Mouse (Mus musculus): ENCODE measurements at regions not wholly inside any gene's neighbourhood (a gene's known extent, or its start where the extent isn't known, plus 50 kb on each side); places are given as distances from the start of the nearest gene placed in this dataset.
"Not testable (repeated sequence)": the region's sequence is repeated elsewhere in the genome, so short reads cannot be mapped to it uniquely, and the experiment has no call there.

DNA sequence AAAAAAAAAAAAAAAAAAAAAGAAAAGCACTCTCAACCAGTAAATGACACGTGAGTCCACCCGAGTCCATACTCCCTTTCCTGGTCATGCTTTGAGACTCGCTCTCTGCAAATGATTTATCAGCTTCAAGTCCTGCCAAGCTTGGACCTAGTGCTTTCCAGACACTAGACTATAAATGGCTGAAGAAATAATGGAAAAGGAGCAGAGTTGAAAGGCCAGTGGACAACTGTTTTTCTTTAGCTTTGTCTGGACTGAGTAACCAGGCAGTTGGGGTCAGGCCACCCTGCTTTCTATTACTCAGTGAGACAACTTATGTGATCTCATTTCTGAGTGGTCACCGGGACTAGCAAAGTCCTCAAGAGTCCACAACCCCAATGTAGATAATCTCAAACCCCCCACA lies 112.9 kb downstream of the Kcns3 start:
- DNase-seq: no peak

DNA sequence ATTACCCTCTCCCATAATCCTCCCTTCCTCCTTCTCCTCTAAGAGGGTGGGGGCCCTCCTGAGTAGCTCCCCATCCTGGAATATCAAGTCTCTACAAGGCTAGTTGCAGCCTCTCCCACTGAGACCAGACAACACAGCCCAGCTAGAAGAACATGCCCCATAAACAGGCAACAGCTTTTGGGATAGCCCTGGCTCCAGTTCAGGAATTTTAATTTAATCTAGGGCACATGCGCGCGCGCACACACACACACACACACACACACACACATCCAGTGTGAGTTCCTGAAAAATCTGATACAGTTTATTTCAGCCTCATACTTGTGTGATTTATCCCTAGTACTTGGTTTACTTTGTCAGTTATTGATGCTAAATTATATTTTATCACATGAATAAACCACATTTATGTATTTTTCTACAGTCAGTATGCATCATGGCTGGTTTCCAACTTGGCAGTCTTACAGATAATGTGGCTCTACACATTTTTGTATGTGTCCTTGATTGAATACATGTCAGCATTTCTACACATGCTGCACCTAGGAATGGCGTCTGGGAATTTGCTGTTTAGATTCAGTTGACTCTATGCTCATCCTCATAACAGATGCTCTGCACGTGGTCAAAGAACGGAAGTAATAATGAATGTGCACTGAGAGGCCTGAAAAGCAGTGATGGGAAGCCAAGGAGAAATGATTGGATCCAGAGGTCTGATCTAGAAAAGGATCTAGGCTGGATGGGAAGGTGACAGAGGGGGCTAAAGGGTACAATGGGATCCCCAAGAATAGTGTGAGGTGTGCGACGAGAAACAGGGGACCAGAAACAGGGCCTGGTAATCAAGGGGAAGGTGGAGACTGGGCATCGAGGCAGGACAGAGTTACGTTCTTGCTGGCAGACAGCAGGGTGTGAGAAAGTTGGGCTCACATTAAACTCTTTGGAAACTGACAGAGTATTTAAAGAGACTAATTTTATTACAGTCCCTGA lies 130.0 kb downstream of the Kcns3 start:
- peak; percentile 16 for DNase-seq

DNA sequence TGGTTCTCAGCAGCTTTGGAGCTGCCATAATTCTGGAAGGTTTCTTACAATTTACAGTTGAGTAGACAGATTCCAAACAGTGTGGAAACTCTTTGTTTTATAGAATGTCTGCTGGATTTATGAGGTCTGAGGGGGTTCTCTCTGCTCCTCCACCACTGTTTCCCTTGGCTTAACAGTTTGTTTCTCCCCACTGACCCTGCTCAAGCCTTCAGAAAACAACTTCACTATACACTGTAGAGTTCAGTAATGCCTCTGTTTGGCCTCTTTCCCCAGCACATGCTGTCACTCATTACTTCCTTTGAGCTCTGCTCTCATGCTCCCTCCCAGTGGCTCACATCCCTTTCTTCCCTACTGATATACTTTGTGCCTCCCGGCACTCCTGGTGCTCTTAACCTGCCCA lies 139.7 kb downstream of the Kcns3 start:
- DNase-seq: no peak

DNA sequence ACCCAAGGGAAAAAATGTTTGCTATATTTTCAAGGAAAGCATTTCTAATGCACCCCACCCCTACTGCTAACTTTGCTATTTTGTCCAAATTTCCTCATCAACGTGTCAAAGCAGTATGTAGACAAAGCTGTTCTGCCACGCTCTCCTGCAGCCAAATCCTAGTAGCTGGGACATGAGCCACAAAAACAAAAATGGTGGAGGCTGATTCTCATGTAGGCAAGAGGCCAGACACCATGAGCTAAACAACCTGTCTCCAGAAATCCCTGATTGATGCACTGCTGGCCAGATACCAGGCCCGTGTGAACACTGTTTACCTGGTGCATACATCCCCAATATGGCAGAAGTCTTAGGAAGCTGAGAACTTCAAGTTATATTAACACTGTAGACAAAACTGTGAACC lies 166.6 kb downstream of the Kcns3 start:
- peak; percentile 15 for DNase-seq

GRCm38 (mm10) chr12:10949184-10949583 lies 201.7 kb downstream of the Kcns3 start:
- DNase-seq: no peak

GRCm38 (mm10) chr12:10941064-10941463 lies 209.8 kb downstream of the Kcns3 start:
- no peak for DNase-seq

- not testable (repeated sequence) for DNase-seq
Measured at GRCm38 (mm10) chr12:10900054-10900453, 250.8 kb downstream of the Kcns3 start.

DNA sequence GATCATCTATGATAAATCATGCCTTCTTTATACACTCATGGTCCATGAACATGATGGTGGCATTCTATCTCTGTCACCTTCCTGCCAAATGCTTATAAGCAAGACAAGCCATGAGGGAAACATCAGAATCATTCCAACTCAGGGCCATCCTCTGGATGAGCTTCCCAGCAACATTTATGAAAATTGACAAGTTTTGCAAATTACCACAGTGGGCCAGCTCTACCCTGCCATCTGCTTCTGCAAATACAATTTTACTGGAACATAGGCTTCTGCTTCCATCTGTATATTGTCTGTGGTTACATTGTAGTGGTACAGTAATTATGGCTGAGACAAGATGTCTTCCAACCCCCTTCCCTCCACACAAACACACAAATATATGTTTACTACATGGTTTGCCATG lies 272.1 kb downstream of the Kcns3 start:
- DNase-seq: no peak

- DNase-seq: no peak
Measured at GRCm38 (mm10) chr12:10874589-10875554, 276.0 kb downstream of the Kcns3 start.

DNA sequence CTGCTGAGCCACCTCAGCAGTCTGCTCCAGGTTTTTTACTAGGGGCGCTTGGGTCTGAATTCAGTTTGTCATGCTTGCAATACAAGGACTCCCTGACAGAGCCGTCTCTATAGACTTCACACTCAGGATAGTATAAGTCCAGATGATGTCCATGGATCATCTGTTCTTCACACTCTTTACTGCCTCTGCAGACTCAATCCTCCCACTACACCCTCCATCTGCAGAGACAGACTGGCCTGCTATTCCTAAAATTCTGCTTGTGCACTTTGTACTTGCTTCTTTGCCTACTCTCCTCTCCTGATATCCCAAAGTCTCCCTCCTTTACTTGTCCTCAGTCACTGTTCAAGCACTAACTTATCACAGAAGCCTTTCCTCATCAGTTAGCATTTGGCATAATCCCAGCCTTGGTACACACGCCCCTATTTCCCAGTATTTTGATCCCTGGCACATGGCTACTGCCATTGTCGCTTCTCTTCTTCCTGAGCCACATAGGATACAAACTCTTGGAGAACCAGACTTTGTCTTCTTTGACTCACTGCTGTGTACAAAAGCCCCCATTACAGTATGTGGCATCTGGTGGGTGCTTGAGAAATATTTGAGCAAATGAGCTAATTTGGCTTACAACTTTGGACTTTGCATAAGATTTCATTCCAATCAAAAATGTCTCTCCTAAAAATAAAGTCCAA lies 277.0 kb downstream of the Kcns3 start:
- no peak for DNase-seq

- no peak for DNase-seq
Measured at GRCm38 (mm10) chr12:10867674-10868635, 282.9 kb downstream of the Kcns3 start.

- no peak for DNase-seq
Measured at GRCm38 (mm10) chr12:10866907-10867538, 283.8 kb downstream of the Kcns3 start.

GRCm38 (mm10) chr12:10865294-10865693 lies 285.6 kb downstream of the Kcns3 start:
- DNase-seq: no peak

- no peak for DNase-seq
Measured at GRCm38 (mm10) chr12:10820335-10820734, 330.5 kb downstream of the Kcns3 start.

DNA sequence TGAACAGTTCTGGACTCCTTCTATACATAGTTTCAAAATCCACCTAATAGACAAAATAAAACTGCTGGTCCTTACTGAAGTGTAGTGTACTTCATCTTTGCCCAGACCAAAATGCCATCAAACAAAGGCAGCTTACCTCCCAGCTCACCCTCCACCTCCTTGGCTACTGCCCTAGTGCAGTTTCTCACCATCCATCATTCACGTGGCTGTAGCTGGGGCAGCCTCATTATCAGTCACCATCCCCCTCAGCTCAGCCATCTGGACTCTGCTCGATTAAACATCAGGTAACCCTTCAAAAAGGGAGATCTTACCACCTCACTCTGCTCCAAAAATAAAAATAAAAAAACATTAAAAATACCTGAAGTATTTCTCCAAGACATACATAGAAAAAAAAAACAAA lies 332.8 kb downstream of the Kcns3 start:
- DNase-seq: no peak

- no peak for DNase-seq
Measured at GRCm38 (mm10) chr12:10817516-10817915, 333.3 kb downstream of the Kcns3 start.

DNA sequence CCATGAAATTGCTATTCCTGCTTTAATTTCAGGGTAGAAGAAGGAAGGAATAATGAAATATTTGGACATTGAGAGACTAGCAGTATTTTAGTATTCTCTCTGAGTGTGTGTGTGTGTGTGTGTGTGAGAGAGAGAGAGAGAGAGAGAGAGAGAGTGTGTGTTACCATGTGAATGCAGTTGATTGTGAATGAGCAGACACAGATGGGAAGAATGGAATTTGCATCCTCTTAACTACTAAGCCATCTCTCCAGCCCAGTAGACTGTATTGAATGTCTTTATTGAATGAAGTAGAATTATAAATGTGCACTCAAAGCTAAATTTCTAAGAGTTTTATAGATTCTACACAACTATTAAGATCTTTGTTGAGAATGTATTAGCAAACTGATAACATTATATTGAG lies 340.3 kb downstream of the Kcns3 start:
- no peak for DNase-seq

DNA sequence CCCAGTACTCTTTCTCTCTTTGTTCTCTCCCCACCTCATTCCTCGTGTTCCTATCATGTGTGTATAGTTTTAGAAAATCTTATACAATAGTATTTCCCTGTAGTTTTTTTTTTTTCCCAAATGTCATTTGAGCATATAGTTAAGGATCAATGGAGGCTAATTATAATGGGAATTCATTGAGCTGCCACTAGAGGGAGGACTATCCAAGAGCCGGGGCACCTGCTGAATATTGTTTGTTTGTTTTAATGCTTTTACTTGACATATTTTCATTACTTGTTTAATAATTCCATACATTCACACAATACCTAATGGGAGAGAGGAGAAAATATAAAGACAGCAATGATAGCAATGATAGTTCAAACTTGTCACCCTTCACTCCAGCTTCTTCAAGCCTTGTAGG lies 346.4 kb downstream of the Kcns3 start:
- DNase-seq: no peak
